Mouse (Mus musculus) stomach, embryonic 14.5 days (tissue): ENCODE results near the gene Lyz1. TPM values are rescaled to one million over a fixed set of nuclear protein-coding genes. Genes with fewer than 3 reads are reported as not detected.
"Not testable (repeated sequence)": the region's sequence is repeated elsewhere in the genome, so short reads cannot be mapped to it uniquely, and the experiment has no call there.

Experiments used
- ATAC-seq: fragments of 200-750 bp; cut with Nextera tagmentation; 2 replicates; pipeline ENCODE4 v1.8.0; 2017; ENCODE audit warnings: low read depth, moderate TSS enrichment; ENCODE audit not compliant: insufficient number of reproducible peaks, insufficient read depth, low FRiP score
- H3K27ac ChIP-seq: fragments of 300-500 bp; sonication (generic); 2 replicates; pipeline ENCODE4 v1.5.1; 2014; ENCODE audit warnings: mild to moderate bottlenecking, low read length, moderate library complexity, mixed read lengths
- H3K27me3 ChIP-seq: fragments of 300-500 bp; sonication (generic); 2 replicates; pipeline ENCODE4 v1.6.1; 2014; ENCODE audit warnings: low read length, control low read depth, mixed read lengths; ENCODE audit not compliant: control insufficient read depth, insufficient read depth
- H3K36me3 ChIP-seq: fragments of 300-500 bp; sonication (generic); 2 replicates; pipeline ENCODE4 v1.6.1; 2014; ENCODE audit warnings: mild to moderate bottlenecking, control low read depth, low read length, moderate library complexity, mixed read lengths; ENCODE audit not compliant: control insufficient read depth, insufficient read depth
- H3K4me1 ChIP-seq: fragments of 300-500 bp; sonication (generic); 2 replicates; pipeline ENCODE4 v1.6.1; 2014; ENCODE audit warnings: low read length, control low read depth, mixed read lengths; ENCODE audit not compliant: control insufficient read depth, insufficient read depth
- H3K4me2 ChIP-seq: fragments of 300-500 bp; sonication (generic); replicated peaks from 2 replicates; pipeline ENCODE4 v1.6.1; 2014; ENCODE audit warnings: low read depth, low read length, control low read depth
- H3K4me3 ChIP-seq: fragments of 300-500 bp; sonication (generic); 2 replicates; pipeline ENCODE4 v1.5.1; 2014; ENCODE audit warnings: low read depth, low read length, control low read depth
- H3K9ac ChIP-seq: fragments of 300-500 bp; sonication (generic); replicated peaks from 2 replicates; pipeline ENCODE4 v1.6.1; 2014; ENCODE audit warnings: low read depth, mild to moderate bottlenecking, control low read depth, low read length, moderate library complexity, mixed read lengths
- H3K9me3 ChIP-seq: fragments of 300-500 bp; sonication (generic); 2 replicates; pipeline ENCODE4 v1.6.1; 2016; ENCODE audit warnings: low read depth, low read length, control low read depth; ENCODE audit not compliant: control insufficient read depth
- WGBS: fragments of 180-500 bp; shearing (Covaris S2); extraction: QIAGEN DNeasy Blood & Tissue Kit; methylation state at CpG from one replicate; pipeline ENCODE4 v1.1.7; 2014; 5-methylcytosine and 5-hydroxymethylcytosine counted together
- polyA plus RNA-seq: library from polyadenylated mRNA; unstranded; fragments of >200 nt; fragmentation: Nextera tagmentation; extraction: Ambion mirVana; gene quantifications from 2 replicates; pipeline ENCODE4 v1.2.1, GENCODE M21; 2014

The Lyz1 gene
- polyA plus RNA-seq, 1 experiment from 2014 or later = not detected

DNA sequence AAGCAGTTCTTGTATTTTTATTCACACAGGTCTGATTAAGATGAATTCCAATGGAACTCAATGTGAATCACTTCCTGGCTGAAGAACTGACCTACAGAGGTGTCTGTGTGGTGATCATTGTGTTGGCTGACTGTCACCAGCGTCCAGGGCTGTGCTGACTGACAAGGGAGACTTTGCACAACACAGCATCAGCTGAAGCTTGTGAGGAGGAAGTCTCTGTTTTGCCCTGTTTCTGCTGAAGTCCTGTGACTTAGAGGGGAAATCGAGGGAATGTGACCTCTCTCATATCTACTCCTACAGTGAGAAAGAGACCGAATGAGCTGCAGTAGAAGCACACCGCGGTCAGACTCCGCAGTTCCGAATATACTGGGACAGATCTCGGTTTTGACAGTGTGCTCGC, 14.9 kb downstream of the Lyz1 start:
- 82% methylated on average over 9 of the region's 9 CpGs for WGBS
- H3K9me3 ChIP-seq, H3K4me2 ChIP-seq, H3K4me3 ChIP-seq, H3K36me3 ChIP-seq, H3K27ac ChIP-seq, H3K9ac ChIP-seq, ATAC-seq, H3K27me3 ChIP-seq, H3K4me1 ChIP-seq: not testable (repeated sequence)

DNA sequence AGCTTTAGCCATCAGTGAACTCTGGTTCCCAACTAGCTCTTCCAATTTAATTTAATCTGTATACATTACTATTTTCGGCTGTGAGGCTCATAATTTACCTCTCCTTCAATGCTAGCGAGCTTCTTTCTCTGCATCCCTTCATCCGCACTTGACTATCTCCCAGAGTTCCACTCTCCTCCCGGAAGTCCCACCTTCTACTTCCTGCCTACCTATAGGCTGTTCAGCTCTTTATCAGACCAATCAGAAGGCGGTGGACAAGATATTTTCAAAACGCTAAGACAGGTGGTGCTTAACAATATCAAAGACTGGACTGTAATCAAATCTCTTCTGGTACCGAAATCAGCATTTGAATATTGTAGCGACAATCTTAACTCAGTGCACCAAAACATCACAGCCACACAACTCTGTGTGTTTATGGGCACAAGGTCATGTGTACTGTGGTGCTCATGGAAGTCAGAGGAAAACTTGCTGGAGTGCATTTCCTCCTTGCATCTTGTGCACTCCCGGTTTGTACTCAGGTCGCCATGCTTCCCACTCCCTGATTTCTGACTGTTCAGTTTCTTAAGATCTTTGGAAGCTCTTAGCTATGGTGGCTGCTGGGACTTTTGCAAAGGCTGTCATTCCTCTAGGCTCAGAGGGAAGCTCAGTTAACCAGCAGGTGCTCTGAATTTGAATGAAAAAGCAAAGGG, 16.8 kb downstream of the Lyz1 start:
- H3K36me3 ChIP-seq = no peaks in the 10 kb centered on the region
- no peaks in the 10 kb centered on the region for H3K4me1 ChIP-seq
- H3K4me3 ChIP-seq = no peak overlapping the region
- 81% methylated on average over 10 of the region's 10 CpGs for WGBS
- no peaks in the 10 kb centered on the region for H3K27me3 ChIP-seq
- no peak overlapping the region for H3K4me2 ChIP-seq
- no peak overlapping the region for H3K27ac ChIP-seq
- no peaks in the 10 kb centered on the region for H3K9me3 ChIP-seq
- no peak for ATAC-seq
- no peak overlapping the region for H3K9ac ChIP-seq

DNA sequence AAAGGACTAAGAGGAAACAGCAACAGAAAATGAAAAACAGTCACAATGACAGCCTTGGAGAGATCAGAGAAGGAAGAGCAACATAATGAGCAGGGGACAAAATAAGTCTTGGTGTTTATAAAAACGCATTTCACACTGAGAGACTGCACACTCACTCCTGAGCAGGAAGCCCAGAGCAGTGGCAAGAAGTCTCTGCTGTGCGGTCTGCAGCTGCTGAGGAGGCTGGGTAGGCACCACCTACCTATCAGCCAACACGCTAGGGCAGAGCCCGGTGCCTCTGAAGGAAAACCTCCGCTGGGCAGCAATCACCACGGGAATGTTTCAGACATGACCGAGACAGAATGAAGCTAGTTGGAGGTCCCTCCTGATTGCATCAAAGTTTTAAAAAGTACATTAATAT, 18.0 kb downstream of the Lyz1 start:
- WGBS = 92% methylated on average over 3 of the region's 7 CpGs
- not testable (repeated sequence) for H3K27ac ChIP-seq, H3K4me1 ChIP-seq, H3K27me3 ChIP-seq, H3K9ac ChIP-seq, H3K4me3 ChIP-seq, H3K9me3 ChIP-seq, ATAC-seq, H3K36me3 ChIP-seq, H3K4me2 ChIP-seq

DNA sequence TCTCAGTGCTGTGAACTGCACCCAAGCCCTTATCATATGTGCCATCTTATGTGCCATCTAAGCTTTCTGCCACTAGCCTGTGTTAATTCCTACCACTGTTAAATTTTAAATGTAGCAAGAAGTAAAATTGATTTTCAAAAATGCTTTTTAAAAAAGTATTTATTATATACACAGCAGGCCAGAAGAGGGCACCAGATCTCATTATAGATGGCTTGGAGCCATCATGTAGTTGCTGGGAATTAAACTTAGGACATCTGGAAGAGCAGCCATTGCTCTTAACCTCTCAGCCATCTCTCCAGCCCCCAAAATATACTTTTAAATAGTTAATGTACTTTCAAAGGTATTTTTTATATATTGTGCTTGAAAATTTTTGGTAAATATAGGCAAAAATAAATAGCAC, 20.6 kb downstream of the Lyz1 start:
- no peak overlapping the region for H3K27ac ChIP-seq
- H3K9ac ChIP-seq = no peak overlapping the region
- no peaks in the 10 kb centered on the region for H3K4me1 ChIP-seq
- H3K4me3 ChIP-seq = no peak overlapping the region
- no peaks in the 10 kb centered on the region for H3K36me3 ChIP-seq
- H3K27me3 ChIP-seq = no peaks in the 10 kb centered on the region
- H3K4me2 ChIP-seq = no peak overlapping the region
- no peak for ATAC-seq
- H3K9me3 ChIP-seq = no peaks in the 10 kb centered on the region

DNA sequence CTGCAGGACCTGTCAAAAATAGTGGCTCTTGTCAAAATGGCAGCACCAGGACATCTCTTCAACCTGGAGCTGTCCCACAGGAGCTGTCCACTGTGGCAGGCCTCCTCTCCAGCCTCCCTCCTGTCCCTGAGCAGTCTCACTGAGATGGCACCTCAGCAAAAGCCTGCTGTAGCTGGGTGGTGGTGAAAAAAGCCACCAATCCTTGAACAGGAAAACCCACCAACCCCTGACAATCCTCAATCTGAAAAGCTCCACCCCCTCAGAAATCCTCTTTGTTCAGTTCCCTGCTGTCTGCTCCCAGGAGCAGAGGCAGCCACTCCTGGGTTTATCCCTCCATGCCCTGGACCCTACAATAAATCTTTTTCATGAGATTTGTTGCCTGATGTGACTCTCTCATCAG, 32.8 kb downstream of the Lyz1 start:
- Histone ChIP-seq H3K9me3 (no peaks in the 10 kb centered on the region), H3K4me3 (no peak overlapping the region), H3K36me3 (no peaks in the 10 kb centered on the region), H3K27ac (no peak overlapping the region), H3K4me2 (no peak overlapping the region), H3K4me1 (no peaks in the 10 kb centered on the region), H3K9ac (no peak overlapping the region), H3K27me3 (no peaks in the 10 kb centered on the region)
- no peak for ATAC-seq

DNA sequence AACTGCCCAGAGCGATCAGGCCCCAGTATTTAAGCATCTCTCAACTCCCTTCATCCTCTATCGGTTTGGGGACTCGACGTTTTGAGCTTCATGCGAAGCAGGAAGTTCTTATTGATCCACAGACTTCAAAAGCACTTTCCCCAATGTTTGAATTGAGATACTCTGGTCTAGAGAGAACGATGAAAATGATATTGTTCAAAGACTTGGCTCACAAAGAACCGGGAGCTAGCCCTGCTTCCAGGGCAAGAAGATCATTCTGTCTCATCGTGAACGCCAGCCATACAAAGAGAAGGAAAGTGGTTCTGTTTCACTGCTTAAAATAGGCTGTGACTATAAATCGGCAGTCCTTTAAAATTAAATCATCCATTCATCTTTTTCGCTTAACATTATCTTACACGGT, 54.1 kb downstream of the Lyz1 start, which contains the start of gene 9530003J23Rik:
Gene 9530003J23Rik, minus strand, starts transcription at position 101 of the 400 bp plus-strand sequence.
- no peak within 1 kb of the TSS for H3K27ac ChIP-seq
- no peak for ATAC-seq
- no peaks in the 10 kb centered on the region for H3K27me3 ChIP-seq
- 78% methylated on average over 12 of the region's 12 CpGs for WGBS
- H3K9ac ChIP-seq = no peak within 1 kb of the TSS
- H3K9me3 ChIP-seq = no peaks in the 10 kb centered on the region
- H3K36me3 ChIP-seq = no peaks in the 10 kb centered on the region
- H3K4me3 ChIP-seq = no peak within 1 kb of the TSS
- no peaks in the 10 kb centered on the region for H3K4me1 ChIP-seq
- no peak within 1 kb of the TSS for H3K4me2 ChIP-seq

Other genes with a start within 250 kb of the Lyz1 start
- gene Lrrc10, start 247.5 kb downstream of the Lyz1 start, polyA plus RNA-seq = not detected in 2 replicates
- gene Cct2, start 229.1 kb downstream of the Lyz1 start, polyA plus RNA-seq = 227 and 238 TPM in 2 replicates
- gene Frs2, start 144.3 kb downstream of the Lyz1 start, polyA plus RNA-seq = 37.4 and 40.3 TPM in 2 replicates
- gene Yeats4, start 68.4 kb downstream of the Lyz1 start, polyA plus RNA-seq = 75.8 and 81.6 TPM in 2 replicates
- not detected in 2 replicates for gene 9530003J23Rik, start 54.2 kb downstream of the Lyz1 start, polyA plus RNA-seq
- 65.7 and 77.6 TPM in 2 replicates for gene Lyz2, start 10.5 kb downstream of the Lyz1 start, polyA plus RNA-seq
- 173 and 185 TPM in 2 replicates for gene Cpsf6, start 87.1 kb upstream of the Lyz1 start, polyA plus RNA-seq